Mouse (Mus musculus) neural tube, embryonic 11.5 days (tissue): Measurements from ENCODE around the gene Nr4a1. TPM values are rescaled to one million over a fixed set of nuclear protein-coding genes. Genes with fewer than 3 reads are reported as not detected.

ENCODE experiments used
- ATAC-seq: fragments of 200-750 bp; cut with Nextera tagmentation; 2 replicates; pipeline ENCODE4 v1.8.0; 2017; ENCODE audit warnings: moderate number of reproducible peaks, mild to moderate bottlenecking, moderate TSS enrichment, moderate library complexity; ENCODE audit not compliant: insufficient read depth, low FRiP score, low TSS enrichment
- DNase-seq: peaks from one replicate; pipeline ENCODE4 v3.0.0-alpha.2; 2015; ENCODE audit warnings: low spot score
- H3K27ac ChIP-seq: fragments of 300-500 bp; sonication (generic); 2 replicates; pipeline ENCODE4 v1.5.1; 2014; ENCODE audit warnings: low read depth, mild to moderate bottlenecking, low read length
- H3K27me3 ChIP-seq: fragments of 300-500 bp; sonication (generic); 2 replicates; pipeline ENCODE4 v1.6.1; 2014; ENCODE audit warnings: mild to moderate bottlenecking, low read length, mixed read lengths; ENCODE audit not compliant: control insufficient read depth, insufficient read depth
- H3K36me3 ChIP-seq: fragments of 300-500 bp; sonication (generic); 2 replicates; pipeline ENCODE4 v1.6.1; 2014; ENCODE audit warnings: mild to moderate bottlenecking, low read length, moderate library complexity, mixed read lengths; ENCODE audit not compliant: control insufficient read depth, insufficient read depth
- H3K4me1 ChIP-seq: fragments of 300-500 bp; sonication (generic); 2 replicates; pipeline ENCODE4 v1.6.1; 2014; ENCODE audit warnings: low read length, mixed read lengths; ENCODE audit not compliant: control insufficient read depth, insufficient read depth
- H3K4me2 ChIP-seq: fragments of 300-500 bp; sonication (generic); 2 replicates; pipeline ENCODE4 v1.6.1; 2014; ENCODE audit warnings: low read depth, mild to moderate bottlenecking, moderate library complexity
- H3K4me3 ChIP-seq: fragments of 300-500 bp; sonication (generic); 2 replicates; pipeline ENCODE4 v1.5.1; 2014; ENCODE audit warnings: low read depth, low read length
- H3K9ac ChIP-seq: fragments of 300-500 bp; sonication (generic); 2 replicates; pipeline ENCODE4 v1.6.1; 2014; ENCODE audit warnings: mild to moderate bottlenecking, low read length
- H3K9me3 ChIP-seq: fragments of 300-500 bp; sonication (generic); 2 replicates; pipeline ENCODE4 v1.6.1; 2016; ENCODE audit warnings: low read length; ENCODE audit not compliant: control insufficient read depth
- WGBS: fragments of 180-500 bp; shearing (Covaris S2); extraction: QIAGEN DNeasy Blood & Tissue Kit; methylation state at CpG from one replicate; pipeline ENCODE4 v1.1.7; 2014; 5-methylcytosine and 5-hydroxymethylcytosine counted together
- polyA plus RNA-seq: library from polyadenylated mRNA; unstranded; fragments of >200 nt; fragmentation: Nextera tagmentation; extraction: Ambion mirVana; gene quantifications from 2 replicates; pipeline ENCODE4 v1.2.1, GENCODE M21; 2014

Nr4a1 gene
- polyA plus RNA-seq, 1 experiment from 2014 or later: 4.4 TPM

DNA sequence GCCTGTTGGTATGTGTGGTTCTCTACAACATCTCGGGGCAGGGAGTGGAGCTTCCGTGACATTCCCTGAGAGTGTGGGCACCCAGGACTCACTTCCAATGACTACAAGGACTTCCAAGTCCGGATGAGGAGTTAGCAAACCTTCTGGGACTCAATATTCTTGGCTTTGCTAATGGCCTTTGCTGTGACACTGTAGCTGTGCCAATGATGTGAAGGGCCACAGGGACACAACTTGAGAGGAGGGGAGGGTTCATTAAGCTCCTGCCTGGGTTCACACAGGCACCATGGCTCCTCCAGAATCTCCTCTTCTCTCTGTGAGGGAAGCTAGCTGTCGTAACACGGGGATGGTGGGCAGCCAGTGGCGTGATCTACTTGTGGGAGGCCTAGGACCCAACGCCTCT, 68.6 kb downstream of the Nr4a1 start:
- Histone ChIP-seq H3K27me3 (no peaks in the 10 kb centered on the region), H3K9me3 (no peaks in the 10 kb centered on the region), H3K36me3 (no peaks in the 10 kb centered on the region), H3K4me1 (no peaks in the 10 kb centered on the region), H3K27ac (no peak overlapping the region), H3K9ac (no peak overlapping the region), H3K4me2 (no peak overlapping the region), H3K4me3 (no peak overlapping the region)
- no peak for ATAC-seq
- 88% methylated on average over 7 of the region's 7 CpGs for WGBS
- no peak for DNase-seq

DNA sequence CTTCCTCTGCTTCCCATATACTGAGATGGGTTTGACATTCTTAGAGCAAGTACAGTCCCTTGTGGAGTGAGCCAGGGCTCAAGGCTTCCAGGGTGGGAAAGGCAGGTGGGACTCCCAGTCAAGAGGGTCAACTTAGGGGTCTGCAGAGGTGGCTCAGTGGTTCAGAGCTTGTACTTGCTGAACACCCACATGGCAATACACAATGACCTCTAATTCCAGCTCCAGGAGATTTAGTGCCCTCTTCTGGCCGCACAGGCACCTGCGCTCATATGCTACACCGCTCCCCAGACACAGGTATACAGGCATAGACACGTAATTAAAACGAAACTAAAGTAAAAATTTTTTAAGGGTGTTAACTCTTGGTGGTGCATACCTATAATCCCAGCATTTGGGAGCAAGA, 69.4 kb downstream of the Nr4a1 start:
- Histone ChIP-seq H3K27ac (no peak overlapping the region), H3K4me1 (no peaks in the 10 kb centered on the region), H3K9ac (no peak overlapping the region), H3K4me2 (no peak overlapping the region), H3K4me3 (no peak overlapping the region), H3K27me3 (no peaks in the 10 kb centered on the region), H3K36me3 (no peaks in the 10 kb centered on the region), H3K9me3 (no peaks in the 10 kb centered on the region)
- 92% methylated on average over 5 of the region's 5 CpGs for WGBS
- no peak for ATAC-seq
- no peak for DNase-seq

Other genes with a start within 250 kb of the Nr4a1 start
- not detected in 2 replicates for gene Gm47841, start 206.9 kb upstream of the Nr4a1 start, polyA plus RNA-seq
- 1.6 and 1.7 TPM in 2 replicates for gene Fignl2, start 175.7 kb upstream of the Nr4a1 start, polyA plus RNA-seq
- gene Ankrd33, start 138.5 kb upstream of the Nr4a1 start, polyA plus RNA-seq: not detected in 2 replicates
- 5.1 and 5.2 TPM in 2 replicates for gene Acvrl1, start 125.7 kb upstream of the Nr4a1 start, polyA plus RNA-seq
- gene Acvr1b, start 80.2 kb upstream of the Nr4a1 start, polyA plus RNA-seq: 16.6 and 17.4 TPM in 2 replicates
- 6.6 TPM in 2 replicates for gene Grasp, start 30.1 kb upstream of the Nr4a1 start, polyA plus RNA-seq
- 69.5 and 74.4 TPM in 2 replicates for gene Atg101, start 30.0 kb downstream of the Nr4a1 start, polyA plus RNA-seq
- 0.33 and 0.42 TPM in 2 replicates for gene 6030408B16Rik, start 38.9 kb downstream of the Nr4a1 start, polyA plus RNA-seq
- not detected in 2 replicates for gene Krt80, start 115.9 kb downstream of the Nr4a1 start, polyA plus RNA-seq
- gene Krt7, start 156.8 kb downstream of the Nr4a1 start, polyA plus RNA-seq: 10.6 and 12.3 TPM in 2 replicates
- 0.41 TPM in 1 of 2 replicates, not detected in the other for gene Krt87, start 184.5 kb downstream of the Nr4a1 start, polyA plus RNA-seq
- gene Krt88, start 193.5 kb downstream of the Nr4a1 start, polyA plus RNA-seq: not detected in 2 replicates
- not detected in 2 replicates for gene Krt81, start 209.5 kb downstream of the Nr4a1 start, polyA plus RNA-seq
- not detected in 2 replicates for gene Krt86, start 219.2 kb downstream of the Nr4a1 start, polyA plus RNA-seq
- not detected in 2 replicates for gene Krt83, start 237.2 kb downstream of the Nr4a1 start, polyA plus RNA-seq